Mouse (Mus musculus): ENCODE measurements at regions not wholly inside any gene's neighbourhood (a gene's known extent, or its start where the extent isn't known, plus 50 kb on each side); places are given as distances from the start of the nearest gene placed in this dataset.

DNA sequence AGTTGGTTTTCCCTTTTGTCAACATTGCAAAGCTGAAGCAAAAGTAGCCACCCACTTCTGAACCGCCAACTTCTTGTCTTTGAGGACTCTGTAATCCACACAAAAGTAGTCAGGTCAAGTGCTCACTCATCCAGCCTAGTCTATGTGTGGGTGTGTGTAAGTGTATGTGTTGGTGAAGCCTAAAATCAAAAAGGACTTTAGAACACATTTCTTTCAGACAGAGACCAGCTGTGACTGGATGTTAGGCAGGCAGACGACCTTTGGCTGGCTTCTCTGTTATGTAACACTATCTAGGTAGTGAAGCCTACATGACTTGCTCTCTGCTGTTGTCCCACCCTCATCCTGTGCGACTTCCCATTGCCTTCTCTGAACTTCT lies 67.3 kb upstream of the Sesn3 start:
- DNase-seq (ENCODE audit: extremely low read depth, low read depth, low spot score) = no peak

GRCm38 (mm10) chr9:14213283-14213682 lies 61.6 kb upstream of the Sesn3 start:
- DNase-seq (ENCODE audit: extremely low read depth, low read depth, low spot score) = no peak

- peak; percentile 98 for DNase-seq (ENCODE audit: extremely low read depth, low read depth, low spot score)
These were observed 59.6 kb upstream of the Sesn3 start for GRCm38 (mm10) chr9:14215171-14215782.

DNA sequence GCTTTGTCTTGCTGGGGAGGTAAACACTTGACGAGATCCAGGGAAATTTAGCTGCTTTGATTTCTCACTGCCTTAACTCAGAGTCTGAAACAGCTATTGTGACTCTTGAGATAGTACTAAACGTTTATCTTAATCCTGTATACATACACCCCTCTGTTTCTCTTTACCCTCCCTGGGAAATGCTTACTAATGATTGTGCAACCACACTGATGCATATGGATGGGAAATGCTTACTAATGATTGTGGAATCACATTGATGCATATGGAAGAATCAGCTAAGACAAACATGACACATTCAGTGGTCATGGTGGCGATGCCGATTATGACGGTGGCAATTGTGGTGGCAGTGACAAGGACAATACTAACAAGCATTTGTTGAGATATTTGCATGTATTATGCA lies 58.9 kb upstream of the Sesn3 start:
- DNase-seq (ENCODE audit: extremely low read depth, low read depth, low spot score) = no peak

DNA sequence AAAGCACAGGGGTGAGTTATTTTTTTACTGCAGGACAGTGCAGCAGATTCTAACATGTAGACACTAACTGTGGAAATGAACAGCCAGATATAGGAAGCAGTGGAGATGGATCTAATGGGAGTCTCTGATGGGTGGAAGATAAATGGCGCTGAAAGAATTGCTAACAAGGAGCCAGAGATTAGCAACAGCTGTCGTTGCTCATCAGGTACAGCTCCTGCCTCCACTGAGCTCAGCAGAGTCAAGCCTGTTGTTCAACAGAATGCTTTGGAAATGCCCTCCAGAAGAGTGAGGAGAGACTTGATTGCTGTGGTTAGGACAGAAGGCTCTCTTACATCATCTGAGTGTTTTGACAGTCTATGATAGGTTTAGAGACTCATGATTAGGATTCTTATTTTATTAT lies 51.9 kb upstream of the Sesn3 start:
- no peak for DNase-seq (ENCODE audit: extremely low read depth, low read depth, low spot score)
